Mouse (Mus musculus): ENCODE results near the gene Dcaf1. TPM values are rescaled to one million over a fixed set of nuclear protein-coding genes. Genes with fewer than 3 reads are reported as not detected.
A peak's percentile ranks its signal among the peaks of the same experiment; 100 is the strongest.

The Dcaf1 gene
- total RNA-seq, 2 experiments from 2014 or later = 20.8 to 27.4 TPM

DNA sequence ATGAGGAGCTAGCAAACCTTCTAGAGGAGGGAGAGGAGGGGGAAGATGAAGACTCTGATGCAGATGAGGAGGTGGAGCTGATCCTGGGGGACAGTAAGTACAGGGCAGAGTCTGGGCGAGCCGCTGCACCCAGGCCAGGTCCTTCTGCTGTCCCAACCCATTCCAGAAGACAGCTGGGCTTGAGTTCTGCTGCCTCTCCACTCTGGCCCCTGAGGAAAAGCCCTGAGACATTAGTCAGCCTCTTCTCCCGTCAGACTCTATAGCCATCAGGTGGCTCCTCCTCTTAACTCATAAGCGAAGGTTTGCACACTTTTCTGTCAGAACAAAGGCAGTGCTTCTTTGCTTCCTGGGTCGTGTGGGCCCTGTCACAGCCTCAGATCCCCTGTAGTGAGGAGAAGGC is 52.5 kb downstream of the Dcaf1 start:
- no peak for DNase-seq (ENCODE audit: low spot score in 2 of 2)

DNA sequence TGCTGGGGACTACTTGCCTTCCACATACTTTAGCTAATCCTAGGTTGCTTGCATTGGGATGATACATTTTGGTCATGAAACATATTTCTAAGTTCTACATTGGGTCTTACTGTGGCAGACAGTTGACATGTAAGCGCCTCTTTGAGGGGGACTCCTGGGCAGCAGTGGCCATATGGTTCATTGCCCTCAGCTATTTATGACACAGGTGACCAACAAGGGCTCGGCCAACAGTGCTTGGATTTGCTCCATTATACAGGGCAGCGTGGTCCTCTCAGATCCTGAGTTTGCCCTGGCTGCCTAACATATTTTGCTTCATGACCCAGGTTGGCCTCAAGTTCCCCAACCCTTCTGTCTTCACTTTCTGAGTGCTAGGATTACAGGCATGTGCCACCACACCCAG is 55.0 kb downstream of the Dcaf1 start:
- DNase-seq (ENCODE audit: low spot score in 2 of 2) = no peak

DNA sequence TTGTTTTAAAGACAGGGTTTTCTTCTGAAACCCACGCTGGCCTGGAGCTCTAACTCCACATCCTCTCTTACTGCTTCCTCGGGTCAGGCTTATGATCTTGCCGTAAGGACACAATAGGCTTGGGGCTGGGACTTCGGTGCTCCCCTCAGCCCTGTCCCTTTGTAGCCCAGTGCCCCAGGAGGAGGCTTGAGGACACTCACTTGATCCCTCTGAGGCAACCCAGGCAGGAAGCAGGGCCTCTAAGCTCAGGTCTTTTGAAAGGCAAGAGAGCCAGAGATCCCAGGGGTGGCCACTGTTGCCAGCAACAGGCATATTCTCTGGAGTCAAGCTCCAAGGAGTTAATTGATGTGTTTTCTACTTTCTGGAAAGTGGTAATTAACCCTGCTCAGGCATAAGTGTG is 57.8 kb downstream of the Dcaf1 start:
- no peak for DNase-seq (ENCODE audit: low spot score in 2 of 2)

DNA sequence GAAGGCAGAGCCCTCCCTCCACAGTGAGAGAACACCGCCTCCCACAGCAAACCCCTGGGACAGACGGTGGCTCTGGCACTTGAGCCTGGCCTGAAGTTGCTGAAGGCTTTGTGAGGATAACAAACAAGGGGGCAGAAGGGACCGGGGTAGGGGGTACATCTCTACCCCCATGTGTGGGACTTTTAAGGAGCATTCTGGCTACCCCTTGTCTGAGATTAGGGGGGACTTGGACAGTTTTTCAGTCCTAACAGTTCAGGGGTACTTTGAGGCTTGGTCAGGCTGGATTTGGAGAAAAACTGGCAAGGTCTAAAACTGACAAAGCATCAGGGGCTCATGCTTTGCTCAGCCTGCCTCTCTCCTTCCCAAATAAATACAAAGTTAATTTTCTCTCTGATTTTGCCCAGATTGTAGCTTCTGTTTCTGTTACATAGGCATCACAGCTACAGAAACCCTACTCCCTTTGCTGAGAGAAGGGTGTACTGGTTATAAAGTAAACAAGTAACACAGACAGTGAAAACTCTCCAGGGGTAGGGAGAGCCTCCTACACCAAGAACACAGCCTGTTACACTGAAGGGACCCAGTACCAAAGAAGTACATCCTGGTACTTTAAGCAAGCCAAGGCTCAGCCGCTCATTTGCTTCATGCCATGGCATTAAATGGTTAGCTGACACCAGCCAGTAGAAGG is 59.5 kb downstream of the Dcaf1 start:
- no peak for DNase-seq (ENCODE audit: low spot score in 2 of 2)

DNA sequence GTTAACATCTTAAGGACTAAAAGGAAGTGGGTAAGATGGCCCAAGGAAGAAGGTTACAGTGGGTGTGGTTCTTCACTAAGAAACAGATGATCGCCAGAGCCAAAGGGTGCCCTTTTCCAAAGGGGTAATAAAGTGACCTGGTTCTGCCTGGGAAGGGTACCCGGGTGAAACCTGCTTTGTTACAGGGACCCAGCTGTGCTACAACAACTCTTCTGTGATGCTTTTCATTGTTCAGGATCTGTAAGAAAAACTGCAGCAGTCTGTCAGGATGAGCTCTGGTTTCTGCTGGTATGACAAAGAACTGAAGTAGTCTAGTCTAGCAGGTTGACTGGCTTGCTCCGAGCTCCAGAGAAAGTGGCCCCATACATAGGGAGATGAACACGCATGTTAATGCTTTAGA is 60.5 kb downstream of the Dcaf1 start:
- no peak for DNase-seq (ENCODE audit: low spot score in 2 of 2)

DNA sequence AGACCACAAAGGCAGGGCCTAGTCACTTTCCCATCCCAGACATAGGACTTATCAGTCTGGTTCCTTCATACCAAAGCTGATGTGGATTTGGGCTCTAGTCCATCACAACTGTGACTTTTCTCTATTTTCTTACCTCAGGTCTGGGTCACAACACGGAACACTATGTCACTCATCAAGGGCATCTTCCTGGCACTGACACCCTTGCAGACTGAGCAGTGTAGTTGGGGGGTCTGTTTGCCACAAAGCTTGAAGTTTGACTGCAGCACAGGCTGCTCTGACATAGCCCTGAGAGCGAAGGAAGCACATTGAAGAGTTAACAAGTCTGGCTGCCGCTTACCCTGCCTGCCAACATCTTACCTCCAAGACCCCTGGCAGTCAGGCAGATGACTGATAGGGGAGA is 61.4 kb downstream of the Dcaf1 start:
- no peak for DNase-seq (ENCODE audit: low spot score in 2 of 2)

DNA sequence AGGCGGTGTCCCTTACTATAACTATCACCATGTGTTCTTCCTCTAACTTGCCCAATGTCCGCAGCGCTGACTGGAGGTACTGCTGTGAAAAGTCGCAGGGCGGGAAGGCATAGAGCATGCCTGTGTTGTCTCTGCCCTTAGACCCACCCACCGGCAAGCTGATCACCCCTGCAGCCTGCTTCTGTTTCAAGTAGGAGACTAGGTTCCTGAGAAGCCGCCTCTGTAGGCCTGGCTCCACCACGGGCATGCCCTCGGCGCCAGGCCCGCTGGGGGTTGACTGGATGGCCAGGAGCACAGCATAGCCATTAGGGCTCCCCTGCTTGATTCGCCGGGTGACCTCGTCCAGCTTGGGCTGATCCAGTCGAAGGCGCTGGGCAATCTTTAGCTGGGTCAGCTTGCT is 62.6 kb downstream of the Dcaf1 start:
- DNase-seq (ENCODE audit: low spot score in 2 of 2) = no peak

DNA sequence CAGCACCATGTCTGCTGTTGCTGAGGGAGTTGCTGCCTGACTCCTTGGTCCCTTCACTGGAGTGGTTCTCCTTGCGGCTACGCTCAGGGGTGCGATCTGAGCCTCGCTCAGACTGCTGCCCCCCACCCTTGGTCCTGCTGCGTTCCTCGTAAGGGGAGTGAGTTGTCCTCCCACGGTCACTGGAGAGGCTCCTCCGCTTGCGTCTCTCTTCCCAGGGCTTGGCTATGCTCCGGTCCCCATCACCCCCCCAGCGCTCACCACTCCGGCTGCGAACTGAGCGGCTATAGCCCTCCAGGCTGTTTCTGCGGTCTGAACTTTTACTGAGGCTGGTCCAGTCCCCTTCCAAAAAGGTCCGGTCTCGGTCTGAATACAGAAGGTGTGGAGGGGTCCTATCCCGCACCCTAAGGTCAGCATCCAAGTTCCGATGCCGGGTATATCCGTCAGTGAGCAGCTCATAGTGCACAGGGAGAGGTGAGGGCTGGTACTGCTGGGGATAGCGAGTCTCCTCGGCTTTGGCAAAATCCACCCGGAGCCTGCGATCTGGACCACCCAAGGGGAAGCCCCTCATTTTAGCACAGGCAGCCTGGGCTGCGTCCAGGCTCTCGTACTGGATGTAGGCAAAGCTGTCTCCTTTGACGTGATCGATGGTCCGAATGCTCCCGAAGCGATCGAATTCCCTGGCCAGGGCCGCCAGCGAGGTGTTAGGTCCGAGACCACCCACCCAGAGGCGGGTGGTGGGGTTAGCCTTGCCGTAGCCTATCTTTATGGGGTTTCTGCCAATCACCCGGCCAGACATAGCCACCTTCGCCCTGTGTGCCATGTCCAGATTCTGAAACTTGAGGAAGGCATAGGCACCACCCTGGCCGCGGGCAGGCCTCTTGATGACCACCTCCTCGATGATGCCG is 63.6 kb downstream of the Dcaf1 start:
- DNase-seq (ENCODE audit: low spot score in 2 of 2) = no peak

DNA sequence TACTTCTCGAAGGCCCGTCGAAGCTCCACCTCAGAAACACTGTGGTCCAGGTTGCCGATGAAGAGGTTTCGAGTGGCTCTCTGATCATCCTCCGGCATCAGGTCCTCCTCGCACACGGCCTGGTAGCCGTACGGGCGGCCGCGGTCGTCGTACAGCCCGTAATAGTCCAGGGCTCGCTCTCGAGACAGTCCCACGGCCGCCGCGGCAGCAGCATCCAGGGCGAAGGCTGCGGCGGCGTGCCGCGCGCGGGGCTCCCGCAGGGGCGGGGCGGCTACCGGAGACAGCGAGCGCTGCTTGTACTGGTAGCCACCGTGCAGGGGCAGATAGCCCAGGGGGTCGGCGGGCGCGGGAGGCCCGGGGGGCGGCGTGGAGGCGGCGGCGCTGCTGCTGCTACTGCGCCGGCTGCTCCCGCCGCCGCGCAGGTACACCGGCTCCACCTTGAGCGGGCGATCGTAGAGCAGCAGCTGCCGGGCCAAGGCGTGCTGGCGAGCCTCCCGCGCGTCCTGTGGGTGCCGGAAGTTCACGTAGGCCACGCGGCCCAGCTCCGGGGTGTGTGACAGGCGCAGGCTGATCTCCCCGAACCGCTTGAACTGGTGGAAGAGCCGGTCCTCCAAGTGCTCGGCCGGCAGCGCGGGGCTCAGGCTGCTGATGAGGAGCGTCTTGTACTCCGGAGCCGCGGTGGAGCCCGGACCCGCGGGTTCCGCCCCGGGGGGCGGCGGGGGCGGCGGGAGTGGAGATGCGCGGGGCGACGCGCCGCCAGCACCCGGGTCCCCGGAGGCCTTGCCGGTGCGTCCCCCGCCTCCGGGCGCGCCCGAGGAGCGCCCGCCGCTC is 64.4 kb downstream of the Dcaf1 start:
- peak in 1 of 2 experiments; percentile 26 for DNase-seq (ENCODE audit: low spot score in 2 of 2)

DNA sequence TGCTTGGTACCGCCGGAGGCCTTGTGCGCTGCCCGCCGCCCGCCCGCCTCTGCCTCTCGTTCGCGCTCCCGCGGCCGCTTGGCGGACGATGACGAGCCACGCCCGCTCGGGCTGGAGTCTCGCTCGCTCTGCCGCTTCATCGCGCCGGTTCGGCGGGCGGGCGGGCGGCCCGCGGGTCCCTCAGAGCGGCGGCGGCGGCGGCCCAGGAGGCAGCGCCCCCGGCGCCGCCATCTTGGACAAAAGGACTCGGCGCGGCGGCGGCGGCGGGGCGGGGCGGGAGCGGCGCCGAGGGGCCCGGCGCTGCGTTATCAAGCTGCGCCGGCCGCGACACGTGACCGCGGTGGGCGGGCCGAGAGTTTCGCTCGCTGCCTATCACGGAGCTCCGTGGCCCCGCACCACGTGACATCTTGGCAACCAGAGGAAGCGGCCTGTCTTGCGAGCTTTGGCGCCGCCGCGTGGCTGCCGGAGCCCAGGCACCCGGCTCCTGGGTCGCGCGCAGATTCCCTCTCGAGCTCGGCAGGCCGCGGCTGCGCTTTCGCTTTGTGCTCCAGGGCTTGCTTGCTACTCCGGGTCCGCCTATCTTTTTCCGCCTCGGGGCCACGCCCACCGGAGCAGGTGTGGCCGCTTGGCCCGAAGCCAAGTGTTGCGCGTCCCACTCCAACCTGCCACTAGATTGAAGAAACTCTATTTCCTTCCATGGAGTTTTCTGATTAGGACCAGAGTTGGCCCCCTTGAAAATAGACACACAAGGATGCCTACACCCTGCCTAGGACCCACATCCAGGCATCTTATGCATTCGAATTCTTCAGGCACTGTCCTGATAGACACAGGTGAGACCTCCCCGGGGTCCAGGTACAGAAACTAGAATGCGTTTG is 65.4 kb downstream of the Dcaf1 start, which contains the start of gene Rbm15b:
Rbm15b (minus strand) TSS at position 601 of the 875 bp plus-strand sequence.
- peak; percentile 97 to 98 for DNase-seq (ENCODE audit: low spot score in 2 of 2)

DNA sequence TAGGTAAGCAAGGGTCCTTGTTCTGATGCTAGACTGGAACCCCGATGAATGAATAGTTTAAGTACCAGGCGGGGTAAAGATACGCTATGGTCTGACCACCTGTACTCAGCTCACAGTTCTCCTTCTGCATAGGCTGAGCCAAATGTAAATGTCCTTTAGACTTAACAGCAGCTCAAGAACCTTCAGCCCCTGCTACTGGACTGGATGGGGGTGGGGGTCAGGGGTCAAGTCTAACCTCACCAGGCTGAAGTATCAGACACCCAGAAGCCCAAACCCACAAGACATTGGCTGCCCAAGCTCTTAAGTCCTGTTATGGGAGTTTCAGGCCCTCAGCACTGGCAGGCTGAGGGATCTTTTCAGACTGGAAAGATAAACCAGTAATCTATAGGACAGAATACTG is 66.7 kb downstream of the Dcaf1 start:
- no peak for DNase-seq (ENCODE audit: low spot score in 2 of 2)

DNA sequence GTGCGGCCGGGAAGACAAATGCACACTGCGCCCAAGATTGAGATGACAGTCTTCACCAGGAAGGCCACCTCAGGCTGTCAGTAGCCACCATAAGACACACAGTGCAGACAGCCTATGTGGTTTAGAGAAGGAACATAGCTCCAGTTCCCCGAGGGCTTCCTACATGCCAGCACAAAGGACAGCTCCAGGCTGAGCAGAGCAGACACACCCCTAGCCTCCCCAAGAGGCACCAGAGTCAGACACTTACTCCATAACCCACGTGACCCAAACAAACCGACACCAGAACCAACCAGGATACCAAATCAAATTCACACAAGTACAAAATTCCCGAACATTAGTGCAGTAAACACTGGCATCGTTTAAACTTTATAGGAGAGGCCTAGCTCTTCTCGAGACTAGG is 67.6 kb downstream of the Dcaf1 start:
- no peak for DNase-seq (ENCODE audit: low spot score in 2 of 2)

DNA sequence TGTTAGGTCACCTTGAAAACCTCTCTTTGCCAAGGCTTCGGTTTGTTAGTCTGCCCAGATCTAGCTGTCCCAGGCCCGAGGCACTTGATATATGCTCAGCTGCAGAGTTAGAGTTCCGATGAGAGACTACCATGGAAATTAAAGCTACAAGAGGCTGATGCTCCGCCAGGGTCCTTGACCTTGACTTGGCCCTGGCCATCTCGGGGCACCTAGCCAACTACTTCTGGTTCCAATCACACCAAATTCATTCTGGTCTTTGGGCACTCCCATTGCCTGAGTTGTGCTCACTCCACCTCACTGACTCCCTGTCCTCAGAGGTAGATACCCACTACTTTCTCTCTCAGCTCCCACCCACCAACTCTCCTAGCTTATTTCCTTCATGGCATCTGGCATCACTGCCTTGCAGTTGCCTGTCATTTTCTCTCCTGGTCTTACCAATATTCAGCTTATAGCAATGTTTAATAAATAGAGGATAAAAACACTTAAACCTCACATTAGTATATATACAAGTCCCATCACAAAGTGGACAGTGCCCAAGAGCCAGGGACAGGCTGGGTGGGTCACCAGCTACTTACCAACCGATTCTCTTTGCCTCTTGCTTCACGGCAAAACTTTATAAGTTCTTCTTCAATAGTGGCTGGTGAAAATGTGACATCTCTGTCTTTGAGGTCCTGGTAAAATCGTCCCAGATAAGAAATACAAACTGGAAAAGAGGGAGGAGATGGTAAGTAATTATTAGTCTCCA is 69.0 kb downstream of the Dcaf1 start:
- no peak for DNase-seq (ENCODE audit: low spot score in 2 of 2)

DNA sequence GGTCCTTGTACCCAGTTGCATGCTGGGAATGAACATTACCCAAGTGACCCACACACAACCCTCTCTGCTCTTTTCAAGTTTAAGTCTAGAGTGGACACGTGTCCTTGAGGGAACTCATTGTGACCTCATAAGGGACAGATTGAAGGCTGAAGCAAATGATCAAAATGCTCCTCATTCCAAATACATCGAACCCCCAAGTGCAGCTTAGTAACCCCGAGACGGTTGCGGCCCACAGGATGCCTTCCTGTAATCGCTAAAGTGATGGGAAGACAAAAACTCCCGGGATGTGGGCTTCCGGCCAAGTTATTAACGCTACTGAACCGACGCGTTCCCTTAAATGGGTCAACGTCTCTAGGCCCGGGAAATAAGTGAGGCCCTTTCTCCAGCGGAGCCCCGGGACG is 69.7 kb downstream of the Dcaf1 start:
- DNase-seq (ENCODE audit: low spot score in 2 of 2) = no peak

DNA sequence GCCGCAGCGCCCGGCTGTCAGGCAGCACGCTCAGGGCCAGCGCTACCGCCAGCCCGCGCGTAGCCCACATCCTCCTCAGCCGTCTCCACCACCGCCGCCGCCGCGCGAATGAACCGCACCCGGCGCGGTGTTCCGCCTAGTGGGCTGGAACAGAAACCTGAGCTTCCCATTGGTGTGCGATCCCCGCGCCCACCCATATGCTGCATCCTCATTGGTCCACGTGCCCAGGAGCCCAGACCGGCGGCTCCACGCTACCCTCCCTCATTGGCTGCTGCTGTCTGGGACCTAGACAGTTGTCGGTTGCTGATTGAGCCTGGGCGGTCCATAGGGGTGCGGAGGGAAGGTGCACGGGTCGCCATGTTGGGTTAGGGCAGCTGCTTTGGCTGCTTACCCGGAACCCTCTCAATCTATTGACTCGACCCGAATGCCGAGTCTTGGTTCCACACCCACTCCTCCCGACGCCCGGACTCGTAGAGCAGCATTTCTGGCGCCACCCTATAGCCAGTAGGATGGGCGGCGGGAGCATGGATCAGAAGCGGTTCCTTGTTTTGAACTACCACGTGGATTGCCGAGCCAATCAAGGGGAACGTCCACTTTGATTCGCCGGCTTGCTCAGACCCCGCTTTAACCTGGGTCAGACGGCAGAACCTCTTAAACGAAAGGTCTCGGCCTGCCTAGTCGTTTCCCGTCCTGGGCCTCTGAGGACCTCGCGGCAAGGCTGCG is 70.3 kb downstream of the Dcaf1 start, which contains the start of gene Manf:
Manf (minus strand) TSS at position 151 of the 723 bp plus-strand sequence.
- DNase-seq (ENCODE audit: low spot score in 2 of 2) = peak; percentile 97 to 99

DNA sequence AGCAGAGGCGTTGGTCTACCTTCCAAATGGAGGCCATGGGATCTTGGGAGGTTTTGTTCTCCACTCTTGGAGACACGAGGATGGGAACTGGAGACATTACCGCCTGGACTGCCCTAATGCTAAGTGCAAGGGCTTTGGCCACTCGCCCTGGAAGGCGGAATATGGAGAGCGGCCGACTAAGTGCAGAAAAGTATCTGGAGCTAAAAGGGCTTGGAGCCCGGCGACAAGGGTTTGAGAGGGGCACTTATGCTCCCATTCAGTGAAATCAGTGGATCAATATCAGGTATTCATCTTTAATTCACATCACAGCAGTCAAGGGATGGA is 70.8 kb downstream of the Dcaf1 start:
- DNase-seq (ENCODE audit: low spot score in 2 of 2) = no peak

DNA sequence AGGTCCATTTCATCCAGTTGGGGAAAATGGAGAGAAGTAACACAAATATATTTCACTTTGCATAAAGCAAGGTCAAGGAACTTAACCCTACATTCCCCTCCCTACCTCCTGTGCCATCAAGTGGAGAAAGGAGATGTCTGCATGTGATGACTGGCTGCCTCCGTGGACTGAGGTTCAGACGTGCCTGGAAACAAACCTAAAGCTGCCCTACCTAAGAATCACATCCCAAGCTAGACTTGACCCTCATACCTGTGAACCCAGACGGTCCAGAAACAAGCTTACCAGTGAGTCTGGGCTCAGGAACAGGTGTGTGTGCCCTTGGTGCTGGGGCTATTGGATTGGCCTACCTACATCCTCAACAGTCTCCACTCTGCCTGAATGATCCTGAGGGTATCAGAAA is 71.7 kb downstream of the Dcaf1 start:
- no peak for DNase-seq (ENCODE audit: low spot score in 2 of 2)

DNA sequence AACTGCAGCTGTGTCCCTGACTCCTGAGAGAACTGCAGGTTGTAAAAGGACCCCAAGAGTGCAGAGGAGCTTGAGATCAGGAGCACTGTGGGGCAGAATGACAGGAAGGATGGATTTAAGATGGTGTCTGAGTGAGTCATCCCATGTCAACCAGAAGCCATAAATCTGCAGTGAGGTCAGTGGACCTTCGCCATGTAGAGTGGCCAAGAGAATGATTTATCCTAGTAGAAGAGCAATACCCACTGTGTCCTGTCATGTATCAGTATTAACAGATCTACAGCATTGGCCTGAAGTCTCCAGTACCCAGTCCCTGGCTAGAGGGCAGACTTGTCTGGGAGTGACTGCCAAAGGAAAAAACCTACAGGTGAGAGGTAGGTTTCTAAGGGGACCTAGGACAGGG is 77.2 kb downstream of the Dcaf1 start:
- no peak for DNase-seq (ENCODE audit: low spot score in 2 of 2)

DNA sequence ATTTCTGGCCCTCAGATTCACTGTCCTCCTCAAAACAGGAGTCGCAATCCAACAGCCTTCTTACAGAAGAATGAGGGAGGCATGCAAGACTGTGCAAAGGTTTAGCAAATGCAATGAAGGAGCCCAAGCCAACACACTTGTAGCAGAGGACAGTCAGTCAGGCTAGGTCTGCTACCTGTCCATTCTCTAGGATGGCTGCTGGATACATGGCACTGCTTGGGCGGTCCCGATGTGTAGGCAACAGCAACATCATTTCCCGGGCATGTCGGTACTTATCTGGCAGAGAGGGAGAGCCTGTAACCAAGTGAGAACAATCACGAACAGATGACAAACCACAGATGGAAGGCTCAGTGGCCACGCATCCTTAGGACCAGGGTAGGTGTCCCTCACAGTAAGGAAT is 79.9 kb downstream of the Dcaf1 start:
- no peak for DNase-seq (ENCODE audit: low spot score in 2 of 2)
